Mouse (Mus musculus): ENCODE data around the gene Ssbp4.

DNA sequence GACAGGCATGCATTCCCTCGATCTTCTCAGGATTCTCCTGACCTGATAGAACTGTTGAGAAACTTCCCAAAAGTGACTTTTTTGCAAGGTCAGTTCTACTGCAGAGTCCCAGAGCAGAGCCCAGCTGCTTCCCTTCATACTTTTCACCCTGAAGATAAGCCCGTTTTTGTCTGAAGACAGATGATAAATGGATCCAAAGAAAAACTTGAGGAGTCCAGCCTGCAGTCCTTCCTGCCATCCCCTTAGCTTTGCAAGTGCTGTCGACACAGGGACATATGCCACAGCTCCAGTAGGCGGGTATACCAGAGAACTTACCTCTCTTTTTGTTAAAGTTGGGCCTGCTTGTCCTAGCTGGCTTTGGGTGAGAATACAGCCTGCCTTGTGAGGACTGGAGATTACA lies 47.3 kb downstream of the Ssbp4 start:
- TF ChIP-seq CTCF (IDR thresholded peaks at IDR 0.05; ENCODE audit: low read depth) (no peak), EP300 (IDR thresholded peaks at IDR 0.05; ENCODE audit: low read depth) (no peak)
